In genomic region chr9:106371776-106372175, GRCm38 (mm10) we compare ENCODE assay signal across 8 mouse cellular contexts. TPM values are rescaled to one million over a fixed set of nuclear protein-coding genes. Genes with fewer than 3 reads are reported as not detected.
DNase-seq lines count a peak whose midpoint lies in the region; ATAC-seq and TF ChIP-seq lines count a peak whose summit lies in the region.

No protein-coding gene starts in this region.

- no peaks in the 10 kb centered on the region for H3K9me3 ChIP-seq in embryonic facial prominence, embryonic 15.5 days (replicated peaks)
- H3K9me3 ChIP-seq in heart, embryonic 16.5 days (replicated peaks; ENCODE audit: control insufficient read depth, low read length) = no peaks in the 10 kb centered on the region
- H3K9me3 ChIP-seq in kidney, postnatal 0 days (replicated peaks; ENCODE audit: low read length) = no peaks in the 10 kb centered on the region
- H3K9me3 ChIP-seq in liver, postnatal 0 days (ENCODE audit: low read length) = no peaks in the 10 kb centered on the region

- peak overlapping the region; percentile 97 for H3K4me2 ChIP-seq in embryonic facial prominence, embryonic 15.5 days (replicated peaks)
- H3K4me2 ChIP-seq in heart, embryonic 16.5 days (ENCODE audit: low read depth, low read length) = peak overlapping the region; percentile 99
- H3K4me2 ChIP-seq in kidney, postnatal 0 days (ENCODE audit: low read length) = peak overlapping the region; percentile 99
- peak overlapping the region; percentile 100 for H3K4me2 ChIP-seq in liver, postnatal 0 days (ENCODE audit: low read depth, low read length)

- peak; percentile 83 for DNase-seq in right cerebral cortex, adult 18-20 months
- DNase-seq in right cerebral cortex, postnatal 4 days = no peak
- DNase-seq in kidney, postnatal 0 days (ENCODE audit: low spot score) = peak; percentile 94
- DNase-seq in liver, postnatal 0 days = peak; percentile 80
- peak; percentile 47 for DNase-seq in neural tube, embryonic 10.5 days (ENCODE audit: extremely low spot score, low spot score)
- DNase-seq in testis, postnatal 10 days (ENCODE audit: low spot score) = peak; percentile 68

- peak overlapping the region; percentile 93 for H3K4me3 ChIP-seq in embryonic facial prominence, embryonic 15.5 days (replicated peaks)
- H3K4me3 ChIP-seq in heart, embryonic 16.5 days (ENCODE audit: low read length) = peak overlapping the region; percentile 27
- H3K4me3 ChIP-seq in kidney, postnatal 0 days (replicated peaks; ENCODE audit: low read depth, low read length) = peak overlapping the region; percentile 7; the same call in 1 of the 2 replicates
- H3K4me3 ChIP-seq in liver, postnatal 0 days (ENCODE audit: low read depth, low read length) = 0 out of 2 replicates have a peak overlapping the region, but pooled peaks have one; percentile 4

- peak overlapping the region; percentile 80 for H3K27ac ChIP-seq in embryonic facial prominence, embryonic 15.5 days (replicated peaks)
- H3K27ac ChIP-seq in heart, embryonic 16.5 days (ENCODE audit: low read length) = peak overlapping the region; percentile 73
- H3K27ac ChIP-seq in kidney, postnatal 0 days = peak overlapping the region; percentile 83
- peak overlapping the region; percentile 79 for H3K27ac ChIP-seq in liver, postnatal 0 days (ENCODE audit: low read depth)

- 11% methylated on average over 6 of the region's 6 CpGs for WGBS in embryonic facial prominence, embryonic 15.5 days
- 14% methylated on average over 6 of the region's 6 CpGs for WGBS in heart, embryonic 16.5 days
- WGBS in kidney, postnatal 0 days = 6% methylated on average over 6 of the region's 6 CpGs
- WGBS in liver, postnatal 0 days (ENCODE audit: insufficient replicate concordance) = 18% methylated on average over 6 of the region's 6 CpGs

- peak overlapping the region; percentile 95 for H3K9ac ChIP-seq in embryonic facial prominence, embryonic 15.5 days
- peak overlapping the region; percentile 52 for H3K9ac ChIP-seq in heart, embryonic 16.5 days (ENCODE audit: low read length)
- H3K9ac ChIP-seq in kidney, postnatal 0 days (ENCODE audit: low read depth, low read length) = peak overlapping the region; percentile 6; the same call in 1 of the 2 replicates
- H3K9ac ChIP-seq in liver, postnatal 0 days (replicated peaks) = peak overlapping the region; percentile 8; the same call in 1 of the 2 replicates

- no peak for ATAC-seq in embryonic facial prominence, embryonic 15.5 days (ENCODE audit: insufficient number of reproducible peaks, low FRiP score, low TSS enrichment, low read depth)
- ATAC-seq in heart, embryonic 16.5 days (replicated peaks; ENCODE audit: extremely low read depth, insufficient read depth, low FRiP score) = no peak; the same call in 1 of the 2 replicates
- no peak; the same call in 1 of the 2 replicates for ATAC-seq in kidney, postnatal 0 days (replicated peaks; ENCODE audit: low FRiP score, low read depth)
- peak; percentile 6; the same call in 1 of the 2 replicates for ATAC-seq in liver, postnatal 0 days

- H3K36me3 ChIP-seq in embryonic facial prominence, embryonic 15.5 days = peaks cover 37% of the 10 kb centered on the region
- peaks cover 23% of the 10 kb centered on the region for H3K36me3 ChIP-seq in heart, embryonic 16.5 days (ENCODE audit: control insufficient read depth, insufficient read depth)
- peaks cover 14% of the 10 kb centered on the region for H3K36me3 ChIP-seq in kidney, postnatal 0 days (ENCODE audit: insufficient read depth, low read length)
- peaks cover 7% of the 10 kb centered on the region for H3K36me3 ChIP-seq in liver, postnatal 0 days (replicated peaks; ENCODE audit: insufficient read depth, low read length)

- H3K27me3 ChIP-seq in embryonic facial prominence, embryonic 15.5 days = no peaks in the 10 kb centered on the region
- no peaks in the 10 kb centered on the region for H3K27me3 ChIP-seq in heart, embryonic 16.5 days (ENCODE audit: control insufficient read depth, insufficient read depth, low read length)
- no peaks in the 10 kb centered on the region for H3K27me3 ChIP-seq in kidney, postnatal 0 days (ENCODE audit: insufficient read depth, low read length)
- no peaks in the 10 kb centered on the region for H3K27me3 ChIP-seq in liver, postnatal 0 days (ENCODE audit: insufficient read depth, low read length)

- peak; percentile 62; the same call in 1 of the 2 replicates for TF ChIP-seq EP300 in liver, postnatal 0 days (IDR thresholded peaks at IDR 0.05; ENCODE audit: low read depth)

- H3K4me1 ChIP-seq in embryonic facial prominence, embryonic 15.5 days = peaks cover 56% of the 10 kb centered on the region
- H3K4me1 ChIP-seq in heart, embryonic 16.5 days (ENCODE audit: control insufficient read depth, insufficient read depth, low read length) = peaks cover 32% of the 10 kb centered on the region
- H3K4me1 ChIP-seq in kidney, postnatal 0 days (replicated peaks; ENCODE audit: insufficient read depth, low read length) = peaks cover 33% of the 10 kb centered on the region
- H3K4me1 ChIP-seq in liver, postnatal 0 days (ENCODE audit: insufficient read depth) = peaks cover 51% of the 10 kb centered on the region

- peak; percentile 46; the same call in 1 of the 2 replicates for TF ChIP-seq CTCF in kidney, postnatal 0 days (IDR thresholded peaks at IDR 0.05; ENCODE audit: low read depth)
- peak; percentile 34 for TF ChIP-seq CTCF in liver, postnatal 0 days (IDR thresholded peaks at IDR 0.05; ENCODE audit: low read depth)

RNA-seq across cellular contexts. Expression of gene Dusp7, which starts 3.3 kb away (rescaled TPM):
- polyA plus RNA-seq in embryonic facial prominence, embryonic 15.5 days (2015; fragmentation: Nextera tagmentation; extraction: Ambion mirVana) = 42.3 and 44.2 TPM in 2 replicates
- polyA plus RNA-seq in heart, embryonic 16.5 days (2015; fragmentation: Nextera tagmentation; extraction: Ambion mirVana) = 7.9 and 10.2 TPM in 2 replicates
- 15.1 and 15.8 TPM in 2 replicates for polyA plus RNA-seq in kidney, postnatal 0 days (2015; fragmentation: Nextera tagmentation; extraction: Ambion mirVana)
- polyA plus RNA-seq in liver, postnatal 0 days (2015; fragmentation: Nextera tagmentation; extraction: Ambion mirVana) = 3.4 TPM in 2 replicates

RNA-seq across cellular contexts. Expression of gene Rpl29, which starts 57.5 kb away (rescaled TPM):
- polyA plus RNA-seq in embryonic facial prominence, embryonic 15.5 days (2015; fragmentation: Nextera tagmentation; extraction: Ambion mirVana) = 943 and 957 TPM in 2 replicates
- 476 and 565 TPM in 2 replicates for polyA plus RNA-seq in heart, embryonic 16.5 days (2015; fragmentation: Nextera tagmentation; extraction: Ambion mirVana)
- 1,104 and 1,207 TPM in 2 replicates for polyA plus RNA-seq in kidney, postnatal 0 days (2015; fragmentation: Nextera tagmentation; extraction: Ambion mirVana)
- 483 and 486 TPM in 2 replicates for polyA plus RNA-seq in liver, postnatal 0 days (2015; fragmentation: Nextera tagmentation; extraction: Ambion mirVana)

Comparison
In these comparisons a context has a peak if more than half of its experiments do, and no peak if none do; other contexts are left out.
1. H3K4me3 ChIP-seq: peak in every context shown above with its lines; median percentile 93 in embryonic facial prominence, embryonic 15.5 days; 27 in heart, embryonic 16.5 days; 7 in kidney, postnatal 0 days; 4 in liver, postnatal 0 days.
2. H3K9ac ChIP-seq: peak in every context shown above with its lines; median percentile 95 in embryonic facial prominence, embryonic 15.5 days; 52 in heart, embryonic 16.5 days; 8 in liver, postnatal 0 days; 6 in kidney, postnatal 0 days.